Mouse (Mus musculus) Patski (cell line): ENCODE data around the gene Slc25a38. TPM values are rescaled to one million over a fixed set of nuclear protein-coding genes. Genes with fewer than 3 reads are reported as not detected.

ENCODE experiments used
- ATAC-seq: fragments of 100-300 bp; one replicate; pipeline ENCODE4 v1.8.0; 2021
- CTCF ChIA-PET: fragments of 350-600 bp; sonication (Branson Sonifier 250); formaldehyde crosslinking; loops from one replicate; lab custom pipeline; 2022; ENCODE audit warnings: inconsistent platforms; lab: Charles Lee
- POLR2A ChIA-PET: fragments of 350-600 bp; sonication (Branson Sonifier 250); formaldehyde crosslinking; loops from one replicate; lab custom pipeline; 2022; ENCODE audit warnings: antibody characterized with exemption, inconsistent platforms; lab: Charles Lee
- DNase-seq: peaks from one replicate; pipeline ENCODE4 v3.0.0-alpha.2; 2011; ENCODE audit warnings: low read depth, low spot score
- H3K27me3 ChIP-seq: fragments of 371-371 bp; one replicate; pipeline ENCODE4 v1.5.1; 2021
- CTCF ChIP-seq: fragments of 100-300 bp; IDR thresholded peaks from one replicate; pipeline ENCODE4 v1.5.1; 2021
- in situ Hi-C: fragments of 300-500 bp; cut with MboI; formaldehyde crosslinking; loops from 3 replicates; pipeline ENCODE4 v1.11.1; 2018; ENCODE audit warnings: low pct_unique_long_range_greater_than_20kb, mixed read lengths
- polyA plus RNA-seq: library from polyadenylated mRNA; unstranded; gene quantifications from one replicate; pipeline ENCODE4 v1.2.3, GENCODE M21; 2021

Gene Slc25a38
- polyA plus RNA-seq, result 27.3 TPM

DNA sequence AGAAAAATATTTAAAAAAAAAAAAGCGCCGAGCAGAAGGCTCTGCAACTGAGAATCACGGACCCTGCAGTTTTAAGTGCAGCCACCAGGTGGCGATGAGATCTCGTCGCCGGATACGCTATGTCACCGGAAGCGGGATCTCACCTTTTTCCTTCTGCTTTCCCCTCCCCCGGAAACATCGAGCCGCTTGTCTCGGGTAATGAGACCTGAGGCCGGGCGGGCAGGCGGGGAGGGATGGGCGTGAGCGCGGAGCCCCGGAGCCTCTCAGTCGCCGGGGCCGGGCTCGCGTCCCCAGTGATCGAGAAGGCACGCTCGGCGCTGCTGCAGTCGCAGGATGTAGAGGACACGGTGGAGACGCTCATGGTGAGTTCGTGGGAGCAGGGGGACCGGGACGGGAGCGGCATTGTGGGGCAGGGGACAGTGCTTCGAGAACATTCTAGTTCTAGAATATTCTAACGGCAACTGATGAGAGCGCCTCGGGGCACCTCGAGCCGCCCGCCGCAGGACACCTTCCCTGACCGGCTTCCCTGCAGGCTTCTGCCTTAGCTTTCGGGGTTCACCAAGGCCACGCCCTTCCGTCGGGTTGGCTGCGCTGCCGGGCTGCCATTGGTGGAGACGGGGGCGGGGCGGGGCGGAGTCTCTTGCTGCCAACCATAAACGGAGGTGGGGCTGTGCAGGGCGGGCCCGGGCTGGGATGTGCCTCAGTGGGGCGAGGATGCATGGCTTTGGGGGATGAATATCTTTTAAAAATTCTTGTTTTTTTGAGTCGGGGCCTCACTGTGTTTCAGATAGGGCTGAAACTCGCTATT, at the start of gene Slc25a38:
TSS of gene Slc25a38 (plus strand) at position 164 of the 808 bp plus-strand sequence.
- ChIA-PET POLR2A (interaction anchor here (0.6 to 1.5 kb wide), 7 partner anchors 16 to 463 kb away, joined by 3 to 6 read pairs (median 3); partner anchors contain the start of genes Rpsa and Xirp1), CTCF (interaction anchor here (0.9 to 1.9 kb wide), 6 partner anchors 11 to 83 kb away, joined by 3 to 6 read pairs (median 4); no protein-coding TSS in a partner anchor)
- TF ChIP-seq CTCF, result peak; percentile 88
- H3K27me3 ChIP-seq, result no peaks in the 10 kb centered on the region
- in situ Hi-C loops, result no loop called here
- peak; percentile 67 for DNase-seq
- ATAC-seq, result peak; percentile 97

DNA sequence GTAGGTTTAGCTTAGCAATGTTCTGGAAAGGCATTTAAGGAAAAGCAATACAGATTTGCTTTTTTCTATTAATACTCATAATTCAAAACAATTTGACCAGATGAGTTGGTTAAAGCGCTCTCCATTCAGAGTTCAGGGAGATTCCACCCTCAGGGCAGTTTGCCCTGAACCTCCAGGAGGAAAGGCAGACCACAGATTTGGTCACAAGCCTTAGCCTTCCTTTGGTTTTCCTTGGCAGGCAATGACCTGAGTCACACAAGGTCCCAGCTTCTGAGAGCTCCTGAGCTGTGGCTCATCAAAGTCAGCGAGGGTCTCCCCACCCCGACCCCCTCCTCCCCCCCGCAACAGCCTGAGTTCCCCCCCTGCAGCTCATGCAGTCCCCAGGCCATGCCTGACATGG, 45.9 kb upstream of the Slc25a38 start:
- POLR2A ChIA-PET, result no interaction called here
- in situ Hi-C loops, result no loop called here
- no peak for TF ChIP-seq CTCF
- CTCF ChIA-PET, result interaction anchor here (1.5 to 2.8 kb wide), 2 partner anchors 9 to 34 kb away, joined by 3 to 13 read pairs; no protein-coding TSS in a partner anchor
- peaks cover 3% of the 10 kb centered on the region for H3K27me3 ChIP-seq
- DNase-seq (peak; percentile 58), ATAC-seq (peak; percentile 60)

GRCm38 (mm10) chr9:120067609-120068008, 42.6 kb upstream of the Slc25a38 start:
- TF ChIP-seq CTCF, result no peak
- ChIA-PET CTCF (interaction anchor here (1.6 kb wide), 1 partner anchor 20 kb away, joined by 3 read pairs; no protein-coding TSS in a partner anchor), POLR2A (no interaction called here)
- DNase-seq (no peak), ATAC-seq (no peak)
- in situ Hi-C loops, result no loop called here
- H3K27me3 ChIP-seq, result peaks cover 3% of the 10 kb centered on the region

DNA sequence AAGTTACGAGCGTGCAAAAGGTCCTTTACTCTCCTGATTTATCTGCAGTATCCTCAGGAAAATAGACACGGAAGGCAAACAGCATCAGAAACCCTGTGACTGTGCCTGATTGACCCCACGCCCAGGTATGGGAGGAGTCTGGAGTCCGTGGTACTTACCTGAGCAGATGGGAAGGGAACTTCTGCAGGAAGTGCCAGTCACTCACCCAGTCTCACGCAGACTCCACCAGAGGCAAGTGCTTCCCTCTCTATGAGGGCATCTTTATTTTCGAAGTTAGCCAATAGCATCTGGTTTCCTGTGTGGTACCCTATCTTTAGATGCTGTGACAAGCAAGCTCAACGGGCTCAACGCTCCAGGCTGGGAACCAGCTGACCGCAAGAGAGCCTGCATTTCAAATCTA, 42.1 kb upstream of the Slc25a38 start:
- TF ChIP-seq CTCF, result no peak
- in situ Hi-C loops, result no loop called here
- POLR2A ChIA-PET, result interaction anchor here (1.1 kb wide), 1 partner anchor 32 kb away, joined by 13 read pairs; no protein-coding TSS in a partner anchor
- peaks cover 3% of the 10 kb centered on the region for H3K27me3 ChIP-seq
- CTCF ChIA-PET, result interaction anchor here (1.2 to 1.6 kb wide), 2 partner anchors 20 to 41 kb away, joined by 3 to 4 read pairs; no protein-coding TSS in a partner anchor
- no peak for ATAC-seq
- no peak for DNase-seq

DNA sequence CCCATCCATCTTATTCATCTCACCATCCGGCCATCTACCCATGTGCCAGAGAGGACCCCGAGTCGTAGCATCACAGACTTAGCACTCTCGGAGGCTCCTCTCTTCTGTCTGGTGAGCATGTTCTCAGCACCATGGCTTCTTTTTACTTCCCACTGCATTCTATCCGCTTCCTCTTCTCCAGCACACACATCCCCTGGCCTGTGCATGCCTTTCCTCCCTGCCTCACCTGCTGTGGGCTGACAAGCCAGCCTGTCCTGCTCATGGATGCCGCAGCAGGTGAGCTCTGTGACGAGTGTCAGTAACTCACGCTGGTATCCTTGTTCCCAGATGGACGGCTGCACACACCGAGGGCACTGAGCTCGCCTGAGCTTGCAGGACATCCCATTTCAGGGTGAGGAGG, 40.4 kb upstream of the Slc25a38 start, which contains the start of gene Cx3cr1:
TSS of gene Cx3cr1 (minus strand) at position 101 of the 400 bp plus-strand sequence.
- H3K27me3 ChIP-seq, result peaks cover 6% of the 10 kb centered on the region
- ChIA-PET CTCF (no interaction called here), POLR2A (interaction anchor here (0.5 kb wide), 1 partner anchor 1141 kb away, joined by 4 read pairs; no protein-coding TSS in a partner anchor)
- no peak for ATAC-seq
- DNase-seq, result no peak
- in situ Hi-C loops, result loop anchor here (5.0 kb wide), 2 partner anchors 42 to 102 kb away; no protein-coding TSS in a partner anchor
- no peak for TF ChIP-seq CTCF

GRCm38 (mm10) chr9:120071251-120071650, 38.9 kb upstream of the Slc25a38 start:
- ChIA-PET POLR2A (no interaction called here), CTCF (interaction anchor here (3.4 kb wide), 1 partner anchor 44 kb away, joined by 19 read pairs; no protein-coding TSS in a partner anchor)
- peaks cover 6% of the 10 kb centered on the region for H3K27me3 ChIP-seq
- in situ Hi-C loops, result loop anchor here (5.0 kb wide), 2 partner anchors 44 to 104 kb away; no protein-coding TSS in a partner anchor
- DNase-seq (no peak), ATAC-seq (no peak)
- no peak for TF ChIP-seq CTCF

DNA sequence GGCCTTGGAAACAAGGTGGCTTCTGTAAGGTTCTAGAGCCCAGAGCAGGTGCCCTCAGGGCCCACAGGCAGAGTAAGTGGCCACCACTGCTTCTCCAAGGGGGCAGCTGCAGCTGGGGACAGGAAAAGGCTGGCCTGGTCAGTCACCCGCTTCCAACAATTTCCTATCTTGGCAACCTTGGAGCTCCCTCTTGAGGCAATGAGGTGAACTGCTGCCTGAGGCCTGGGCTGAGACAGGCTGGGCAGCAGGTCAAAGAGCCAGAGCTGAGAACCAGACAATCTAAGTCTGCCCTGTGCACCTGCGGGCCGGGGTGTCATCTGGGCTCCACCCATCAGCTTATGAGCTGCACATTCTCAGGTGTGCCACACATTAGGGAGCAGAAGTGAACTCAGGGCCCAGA, 37.0 kb upstream of the Slc25a38 start:
- peaks cover 7% of the 10 kb centered on the region for H3K27me3 ChIP-seq
- ATAC-seq (peak; percentile 39), DNase-seq (peak; percentile 25)
- TF ChIP-seq CTCF, result peak; percentile 97
- ChIA-PET POLR2A (interaction anchor here (0.6 kb wide), 1 partner anchor 46 kb away, joined by 3 read pairs; no protein-coding TSS in a partner anchor), CTCF (interaction anchor here (0.8 to 3.4 kb wide), 13 partner anchors 8 to 111 kb away, joined by 3 to 19 read pairs (median 6); no protein-coding TSS in a partner anchor)
- in situ Hi-C loops, result loop anchor here (5.0 kb wide), 2 partner anchors 46 to 106 kb away; no protein-coding TSS in a partner anchor

DNA sequence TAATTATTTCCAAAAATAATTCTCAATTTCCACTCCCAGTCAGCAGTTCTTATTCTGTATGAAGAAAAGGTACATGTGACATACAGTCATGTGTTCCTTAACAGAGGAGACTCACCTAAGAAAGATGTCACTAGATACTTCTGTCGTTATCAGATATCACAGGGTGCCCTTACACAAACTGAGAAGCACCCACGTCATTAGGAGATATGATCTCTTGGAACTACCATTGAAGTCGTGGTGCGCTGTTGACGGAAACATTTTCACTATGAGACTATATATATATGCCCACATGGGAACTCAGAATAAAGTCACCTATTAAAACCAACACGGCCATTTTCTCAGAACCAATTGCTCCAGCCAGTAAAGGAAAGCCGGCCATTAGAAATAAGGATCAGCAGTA, 35.7 kb upstream of the Slc25a38 start:
- TF ChIP-seq CTCF, result no peak
- no peak for ATAC-seq
- ChIA-PET CTCF (no interaction called here), POLR2A (no interaction called here)
- no peak for DNase-seq
- peaks cover 16% of the 10 kb centered on the region for H3K27me3 ChIP-seq
- in situ Hi-C loops, result loop anchor here (5.0 kb wide), 2 partner anchors 47 to 107 kb away; no protein-coding TSS in a partner anchor

DNA sequence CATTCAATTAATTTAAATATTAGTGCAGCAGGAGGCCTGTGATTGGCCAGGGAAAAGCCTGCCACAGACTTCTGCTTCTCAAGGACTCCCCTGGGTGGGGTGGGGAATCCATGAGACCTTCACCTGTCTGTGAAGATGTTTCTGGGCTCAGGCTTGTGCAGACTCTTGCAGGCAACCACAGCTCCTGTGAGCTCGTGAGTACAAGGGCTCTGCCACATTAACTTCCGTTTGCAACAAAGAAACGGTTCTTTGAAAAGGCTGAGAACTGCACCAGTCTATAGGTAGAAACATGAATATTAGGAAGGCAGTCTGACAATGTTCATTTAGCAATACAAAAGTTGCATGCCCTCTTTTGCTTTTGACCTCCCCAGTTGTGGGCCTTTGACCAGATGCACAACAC, 31.9 kb upstream of the Slc25a38 start:
- ChIA-PET CTCF (no interaction called here), POLR2A (no interaction called here)
- ATAC-seq (no peak), DNase-seq (no peak)
- no peak for TF ChIP-seq CTCF
- in situ Hi-C loops, result no loop called here
- peaks cover 19% of the 10 kb centered on the region for H3K27me3 ChIP-seq

- DNase-seq, result no peak
These were observed 30.3 kb upstream of the Slc25a38 start for GRCm38 (mm10) chr9:120079901-120080300.

More at GRCm38 (mm10) chr9:120079901-120080300, 30.3 kb upstream of the Slc25a38 start:
- ATAC-seq, result no peak
- peaks cover 15% of the 10 kb centered on the region for H3K27me3 ChIP-seq
- in situ Hi-C loops, result no loop called here
- TF ChIP-seq CTCF, result no peak
- POLR2A ChIA-PET, result no interaction called here
- CTCF ChIA-PET, result interaction anchor here (0.9 kb wide), 1 partner anchor 11 kb away, joined by 4 read pairs; no protein-coding TSS in a partner anchor
